In genomic region chrX:38650404-38651039, GRCm38 (mm10) we compare ENCODE assay signal across 15 mouse cellular contexts. TPM values are rescaled to one million over a fixed set of nuclear protein-coding genes. Genes with fewer than 3 reads are reported as not detected.
A peak's percentile ranks its signal among the peaks of the same experiment; 100 is the strongest.
DNase-seq lines count a peak whose midpoint lies in the region; ATAC-seq lines count a peak whose summit lies in the region.
"Had no signal": no experiment of that assay in that cellular context is flagged by ENCODE, and none has a peak within 500 bp of the region (broad histone marks: within the 10 kb centered on the region; RNA-seq: fewer than 3 reads in every experiment).

No protein-coding gene starts in this region.

- peaks cover 7% of the 10 kb centered on the region; the same call in 1 of the 2 replicates for H3K9me3 ChIP-seq in kidney, embryonic 16.5 days (ENCODE audit: low read length)
- no peaks in the 10 kb centered on the region for H3K9me3 ChIP-seq in embryonic facial prominence, embryonic 15.5 days (replicated peaks)
- H3K9me3 ChIP-seq: midbrain, embryonic 13.5 days; stomach, embryonic 15.5 days had no signal

- H3K4me3 ChIP-seq in kidney, embryonic 16.5 days (ENCODE audit: low read length), result no peak overlapping the region; the same call in 1 of the 2 replicates
- H3K4me3 ChIP-seq in embryonic facial prominence, embryonic 15.5 days (replicated peaks), result no peak overlapping the region
- H3K4me3 ChIP-seq: midbrain, embryonic 13.5 days; stomach, embryonic 15.5 days had no signal

- H3K27ac ChIP-seq in kidney, embryonic 16.5 days (ENCODE audit: low read length), result no peak overlapping the region
- H3K27ac ChIP-seq in embryonic facial prominence, embryonic 15.5 days (replicated peaks), result no peak overlapping the region
- H3K27ac ChIP-seq: hindbrain, embryonic 14.5 days; midbrain, embryonic 13.5 days; stomach, embryonic 15.5 days had no signal

- H3K9ac ChIP-seq in kidney, embryonic 16.5 days (replicated peaks; ENCODE audit: low read length), result no peak overlapping the region
- H3K9ac ChIP-seq in embryonic facial prominence, embryonic 15.5 days, result no peak overlapping the region
- H3K9ac ChIP-seq: hindbrain, embryonic 14.5 days; midbrain, embryonic 13.5 days; stomach, embryonic 15.5 days had no signal

- H3K27me3 ChIP-seq in kidney, embryonic 16.5 days (ENCODE audit: insufficient read depth, low read length), result no peaks in the 10 kb centered on the region
- no peaks in the 10 kb centered on the region for H3K27me3 ChIP-seq in embryonic facial prominence, embryonic 15.5 days
- H3K27me3 ChIP-seq: midbrain, embryonic 13.5 days; stomach, embryonic 15.5 days had no signal

- H3K4me2 ChIP-seq in kidney, embryonic 16.5 days (replicated peaks; ENCODE audit: low read depth, low read length), result no peak overlapping the region; the same call in 1 of the 2 replicates
- peak overlapping the region; percentile 6; the same call in 1 of the 2 replicates for H3K4me2 ChIP-seq in embryonic facial prominence, embryonic 15.5 days (replicated peaks)
- H3K4me2 ChIP-seq: hindbrain, embryonic 14.5 days; midbrain, embryonic 13.5 days; stomach, embryonic 15.5 days had no signal

- no peaks in the 10 kb centered on the region for H3K4me1 ChIP-seq in kidney, embryonic 16.5 days (ENCODE audit: insufficient read depth, low read length)
- H3K4me1 ChIP-seq in embryonic facial prominence, embryonic 15.5 days, result no peaks in the 10 kb centered on the region
- H3K4me1 ChIP-seq: midbrain, embryonic 13.5 days; stomach, embryonic 15.5 days had no signal

- H3K36me3 ChIP-seq in kidney, embryonic 16.5 days (ENCODE audit: insufficient read depth, low read length), result no peaks in the 10 kb centered on the region
- H3K36me3 ChIP-seq in embryonic facial prominence, embryonic 15.5 days, result no peaks in the 10 kb centered on the region
- H3K36me3 ChIP-seq: midbrain, embryonic 13.5 days; stomach, embryonic 15.5 days had no signal

- DNase-seq in CD4-positive, CD25-positive, alpha-beta regulatory T cell, adult 2 months (ENCODE audit: low read depth, low spot score), result peak; percentile 28
- DNase-seq in kidney, postnatal 4 days, result no peak
- DNase-seq in 3T3-L1 (ENCODE audit: low read depth, low spot score), result peak; percentile 51
- DNase-seq in thymus, postnatal 4 days, result no peak
- no peak for DNase-seq in spleen, postnatal 36 days (ENCODE audit: low spot score in 2 of 2)
- DNase-seq: cerebellum, adult 8-10 months; layer of hippocampus, postnatal 36 days; lung, adult 18-20 months; right cerebral cortex, postnatal 25 days had no signal

- 46% methylated on average over 9 of the region's 9 CpGs for whole genome bisulfite sequencing in kidney, embryonic 16.5 days
- 47% methylated on average over 9 of the region's 9 CpGs for WGBS in embryonic facial prominence, embryonic 15.5 days

- ATAC-seq in CD4-positive, CD25-positive, alpha-beta regulatory T cell, adult 4 months, result no peak
- peak; percentile 35; the same call in 1 of the 2 replicates for ATAC-seq in kidney, embryonic 16.5 days (ENCODE audit: low FRiP score, low TSS enrichment)
- ATAC-seq in embryonic facial prominence, embryonic 15.5 days (ENCODE audit: insufficient number of reproducible peaks, low FRiP score, low TSS enrichment, low read depth), result no peak
- ATAC-seq: midbrain, embryonic 13.5 days had no signal

RNA-seq across cellular contexts. Expression of gene C1galt1c1, which starts 15.6 kb away (rescaled TPM):
- 10 to 100 TPM; 22.2 to 23.3 TPM for polyA plus RNA-seq in CD4-positive, CD25-positive, alpha-beta regulatory T cell, adult 4 months (2017; shearing (Covaris generic))
- 36.4 and 37.3 TPM in 2 replicates for polyA plus RNA-seq in kidney, embryonic 16.5 days (2015; fragmentation: Nextera tagmentation; extraction: Ambion mirVana)
- polyA plus RNA-seq in embryonic facial prominence, embryonic 15.5 days (2015; fragmentation: Nextera tagmentation; extraction: Ambion mirVana), result 30.1 and 32.3 TPM in 2 replicates

RNA-seq across cellular contexts. Expression of gene Mcts1, which starts 50.1 kb away (rescaled TPM):
- 100 to 1,000 TPM; 110 to 133 TPM for polyA plus RNA-seq in CD4-positive, CD25-positive, alpha-beta regulatory T cell, adult 4 months (2017; shearing (Covaris generic))
- 77.7 and 81.7 TPM in 2 replicates for polyA plus RNA-seq in kidney, embryonic 16.5 days (2015; fragmentation: Nextera tagmentation; extraction: Ambion mirVana)
- polyA plus RNA-seq in embryonic facial prominence, embryonic 15.5 days (2015; fragmentation: Nextera tagmentation; extraction: Ambion mirVana), result 93.7 and 93.9 TPM in 2 replicates

Comparison
In these comparisons a context has a peak if more than half of its experiments do, and no peak if none do; other contexts are left out.
1. DNase-seq: peak in CD4-positive, CD25-positive, alpha-beta regulatory T cell, adult 2 months (single experiment) and 3T3-L1 (single experiment); none in kidney, postnatal 4 days (0 of 2), thymus, postnatal 4 days (single experiment) and spleen, postnatal 36 days (0 of 2).